In the genomic region with DNA sequence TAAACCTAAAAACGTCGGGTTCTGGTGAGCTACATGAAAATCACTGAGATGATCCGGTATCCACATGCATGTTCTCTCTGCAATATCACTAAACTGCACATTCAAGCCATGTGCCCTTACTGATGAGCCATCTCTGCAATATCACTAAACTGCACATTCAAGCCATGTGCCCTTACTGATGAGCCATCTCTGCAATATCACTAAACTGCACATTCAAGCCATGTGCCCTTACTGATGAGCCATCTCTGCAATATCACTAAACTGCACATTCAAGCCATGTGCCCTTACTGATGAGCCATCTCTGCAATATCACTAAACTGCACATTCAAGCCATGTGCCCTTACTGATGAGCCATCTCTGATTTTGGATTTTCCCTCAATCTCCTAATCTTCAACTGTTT, we compare ENCODE assay signal across 4 mouse cellular contexts. TPM values are rescaled to one million over a fixed set of nuclear protein-coding genes. Genes with fewer than 3 reads are reported as not detected.
A peak's percentile ranks its signal among the peaks of the same experiment; 100 is the strongest.
DNase-seq lines count a peak whose midpoint lies in the region; ATAC-seq and TF ChIP-seq lines count a peak whose summit lies in the region.
"Not testable (repeated sequence)": the region's sequence is repeated elsewhere in the genome, so short reads cannot be mapped to it uniquely, and the experiment has no call there.

No protein-coding gene starts in this region.

- H3K9ac ChIP-seq in liver, embryonic 14.5 days (replicated peaks); liver, postnatal 0 days (replicated peaks): not testable (repeated sequence)

- not testable (repeated sequence) for H3K4me1 ChIP-seq in liver, embryonic 14.5 days (replicated peaks; ENCODE audit: control insufficient read depth in 2 of 2, insufficient read depth in 2 of 2, low read length in 1 of 2); liver, postnatal 0 days (ENCODE audit: insufficient read depth)

- H3K27me3 ChIP-seq in liver, embryonic 14.5 days (ENCODE audit: control insufficient read depth, insufficient read depth, low read length); liver, postnatal 0 days (ENCODE audit: insufficient read depth, low read length): not testable (repeated sequence)

- not testable (repeated sequence) for H3K4me2 ChIP-seq in liver, embryonic 14.5 days (ENCODE audit: low read depth); liver, postnatal 0 days (ENCODE audit: low read depth, low read length)

- TF ChIP-seq EP300 in liver, embryonic 14.5 days (IDR thresholded peaks at IDR 0.05; ENCODE audit: low read depth) = peak; percentile 35; the same call in 1 of the 2 replicates
- TF ChIP-seq EP300 in liver, postnatal 0 days (IDR thresholded peaks at IDR 0.05; ENCODE audit: low read depth) = peak; percentile 68

- DNase-seq in liver, embryonic 14.5 days (ENCODE audit: low read depth in 3 of 3, low spot score in 3 of 3); liver, postnatal 0 days: not testable (repeated sequence)

- not testable (repeated sequence) for H3K9me3 ChIP-seq in liver, embryonic 14.5 days (ENCODE audit: control insufficient read depth, low read length); liver, postnatal 0 days (ENCODE audit: low read length)

- WGBS in liver, embryonic 14.5 days (ENCODE audit: insufficient replicate concordance) = 39% methylated on average over 3 of the region's 3 CpGs
- 69% methylated on average over 3 of the region's 3 CpGs for WGBS in liver, postnatal 0 days (ENCODE audit: insufficient replicate concordance)

- not testable (repeated sequence) for TF ChIP-seq CTCF in liver, embryonic 14.5 days (IDR thresholded peaks at IDR 0.05; ENCODE audit: low read depth); liver, postnatal 0 days (IDR thresholded peaks at IDR 0.05; ENCODE audit: low read depth)

- not testable (repeated sequence) for H3K4me3 ChIP-seq in liver, embryonic 14.5 days (ENCODE audit: insufficient read depth in 1 of 2, low read depth in 2 of 2, low read length in 2 of 2); liver, postnatal 0 days (ENCODE audit: low read depth, low read length)

- ATAC-seq in liver, embryonic 14.5 days (ENCODE audit: insufficient read depth) = 0 out of 2 replicates have a peak, but pooled peaks have one; percentile 9
- not testable (repeated sequence) for ATAC-seq in liver, postnatal 0 days
- peak; percentile 63 for ATAC-seq in megakaryocyte progenitor cell, adult 5-6 weeks (replicated peaks; ENCODE audit: poor library complexity)
- ATAC-seq in megakaryocyte-erythroid progenitor cell, adult 5-6 weeks (replicated peaks; ENCODE audit: low FRiP score, low TSS enrichment, poor library complexity, severe bottlenecking) = peak; percentile 55; the same call in 1 of the 2 replicates

- peaks cover 57% of the 10 kb centered on the region for H3K36me3 ChIP-seq in liver, embryonic 14.5 days (replicated peaks; ENCODE audit: control insufficient read depth, insufficient read depth, low read depth)
- peaks cover 82% of the 10 kb centered on the region for H3K36me3 ChIP-seq in liver, postnatal 0 days (replicated peaks; ENCODE audit: insufficient read depth, low read length)

- not testable (repeated sequence) for H3K27ac ChIP-seq in liver, embryonic 14.5 days; liver, postnatal 0 days (ENCODE audit: low read depth)

RNA-seq across cellular contexts. Expression of gene 1810010H24Rik, which starts 34.2 kb away (rescaled TPM):
- 1.8 and 1.9 TPM in 2 replicates for polyA plus RNA-seq in liver, embryonic 14.5 days (2012; rRNA removed)
- 2.6 and 3.9 TPM in 2 replicates for polyA plus RNA-seq in liver, embryonic 14.5 days (2014; fragmentation: Nextera tagmentation; extraction: Ambion mirVana)
- 7.3 and 10.3 TPM in 2 replicates for polyA plus RNA-seq in liver, postnatal 0 days (2015; fragmentation: Nextera tagmentation; extraction: Ambion mirVana)
- total RNA-seq in megakaryocyte progenitor cell, adult 5-6 weeks (2015) = not detected in 2 replicates
- total RNA-seq in megakaryocyte progenitor cell, adult 5-6 weeks (2017) = not detected in 2 replicates
- total RNA-seq in megakaryocyte-erythroid progenitor cell, adult 5-6 weeks (2014; fragmentation: Nextera tagmentation) = 1.7 TPM in 1 of 2 replicates, not detected in the other
- total RNA-seq in megakaryocyte-erythroid progenitor cell, adult 5-6 weeks (2017) = 1.3 TPM in 1 of 2 replicates, not detected in the other
